Mouse (Mus musculus): Measurements from ENCODE around the gene Hspa8. TPM values are rescaled to one million over a fixed set of nuclear protein-coding genes. Genes with fewer than 3 reads are reported as not detected.

Hspa8 gene
- 2,437 and 3,041 TPM in 2 replicates for polyA plus RNA-seq (2014; fragmentation: Nextera tagmentation; extraction: Ambion mirVana)

DNA sequence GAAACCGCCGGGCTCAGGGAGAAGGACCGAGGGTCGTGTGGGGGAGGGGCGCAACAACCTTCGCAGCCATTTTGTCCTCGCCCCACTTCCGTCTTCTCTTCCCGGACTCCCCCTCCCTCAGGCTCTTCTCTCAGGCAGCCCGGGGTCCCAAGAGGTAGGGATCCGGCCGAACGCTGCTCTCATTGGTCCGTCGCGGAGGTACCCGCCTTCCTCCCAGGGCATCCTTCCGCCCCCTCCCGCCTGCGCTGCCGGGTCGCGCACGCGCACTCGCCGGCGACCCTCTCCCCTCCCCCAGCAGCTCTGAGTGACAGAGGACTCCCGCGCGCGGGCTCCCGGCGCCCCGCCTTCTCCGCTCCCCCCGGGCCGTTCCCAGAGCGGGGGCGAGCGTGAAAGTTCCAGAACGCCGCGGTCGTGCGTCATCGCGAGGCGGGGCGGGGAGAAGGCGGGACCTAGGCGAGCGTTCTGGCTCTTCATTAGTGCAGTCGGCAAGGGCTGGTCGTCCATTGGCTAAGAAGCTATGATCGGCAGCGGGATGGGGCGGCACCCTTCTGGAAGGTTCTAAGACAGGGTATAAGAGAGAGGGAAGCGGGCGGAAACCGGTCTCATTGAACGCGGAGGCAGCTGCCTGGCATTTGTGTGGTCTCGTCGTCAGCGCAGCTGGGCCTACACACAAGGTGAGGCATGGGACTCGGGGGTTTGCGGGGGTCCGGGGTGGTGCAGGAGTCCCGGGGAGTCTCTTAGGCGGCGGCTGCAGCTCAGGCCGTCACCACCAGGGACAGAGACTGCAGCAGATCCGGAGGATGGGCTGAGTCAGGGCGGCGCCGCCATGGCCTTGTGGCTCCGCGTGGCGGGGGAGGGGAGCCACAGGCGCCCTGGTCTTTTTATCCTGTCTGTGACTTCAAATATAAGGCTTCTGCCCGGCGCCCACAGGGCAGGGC lies at the start of gene Hspa8:
TSS of gene Hspa8 (plus strand) at position 310 of the 938 bp plus-strand sequence.
- H3K9ac ChIP-seq (replicated peaks; ENCODE audit: low read length): peak within 1 kb of the TSS; percentile 99
- no peaks in the 10 kb centered on the region for H3K27me3 ChIP-seq (ENCODE audit: control insufficient read depth, insufficient read depth, low read length)
- ATAC-seq (ENCODE audit: low FRiP score, low TSS enrichment) (peak; percentile 96), DNase-seq (peak; percentile 100)
- peaks cover 19% of the 10 kb centered on the region for H3K4me1 ChIP-seq (ENCODE audit: control insufficient read depth, insufficient read depth, low read length)
- H3K4me3 ChIP-seq (replicated peaks; ENCODE audit: low read depth, low read length): peak within 1 kb of the TSS; percentile 96
- peak within 1 kb of the TSS; percentile 100 for H3K27ac ChIP-seq (replicated peaks; ENCODE audit: low read depth, low read length)
- H3K4me2 ChIP-seq (ENCODE audit: low read length): peak within 1 kb of the TSS; percentile 88
- H3K9me3 ChIP-seq (ENCODE audit: control insufficient read depth, low read length): no peaks in the 10 kb centered on the region
- peaks cover 36% of the 10 kb centered on the region for H3K36me3 ChIP-seq (ENCODE audit: control insufficient read depth, insufficient read depth, low read length)
- under 1% methylated on average over 81 of the region's 83 CpGs for WGBS

DNA sequence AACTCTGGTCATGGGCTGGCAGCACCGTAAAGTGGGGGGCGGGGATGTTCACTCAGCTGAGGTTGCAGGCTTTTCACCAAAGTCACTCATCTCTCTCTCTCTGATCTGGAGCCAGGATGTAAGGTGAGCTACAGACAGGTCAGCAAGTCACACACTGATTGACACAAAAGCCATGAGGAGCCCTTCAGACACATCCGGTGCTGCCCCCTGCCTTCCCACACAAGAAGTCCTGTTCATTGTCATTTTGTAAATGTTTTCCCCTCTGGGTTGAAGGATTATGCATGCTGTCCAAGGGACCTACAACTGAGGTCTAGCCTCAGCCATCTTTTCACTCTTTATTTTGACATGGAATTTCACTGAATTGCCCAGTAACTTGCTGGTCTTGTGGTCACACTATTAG lies 49.0 kb upstream of the Hspa8 start:
- DNase-seq: no peak

DNA sequence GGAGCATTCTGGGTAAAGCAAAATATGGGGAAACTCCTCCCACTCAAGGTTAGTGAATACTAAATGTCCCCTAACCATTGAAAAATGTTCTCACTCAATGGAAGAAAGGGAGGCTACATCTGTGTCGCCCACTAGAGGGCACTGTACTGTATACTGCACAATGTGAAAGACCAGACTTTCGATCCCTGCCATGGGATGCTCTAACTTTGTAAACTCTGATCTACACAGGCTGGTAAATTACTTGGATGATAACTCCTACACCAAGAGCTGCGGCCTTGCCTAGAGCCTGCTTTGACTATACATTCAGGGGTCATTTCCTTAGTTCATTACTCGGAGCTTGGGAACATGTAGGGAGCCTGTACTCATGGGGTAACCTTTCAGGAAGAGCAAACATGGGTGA lies 44.4 kb upstream of the Hspa8 start:
- peaks cover 5% of the 10 kb centered on the region for H3K4me1 ChIP-seq (ENCODE audit: control insufficient read depth, insufficient read depth, low read length)
- no peak overlapping the region for H3K9ac ChIP-seq (replicated peaks; ENCODE audit: low read length)
- DNase-seq (peak; percentile 88), ATAC-seq (ENCODE audit: low FRiP score, low TSS enrichment) (no peak)
- H3K27me3 ChIP-seq (ENCODE audit: control insufficient read depth, insufficient read depth, low read length): no peaks in the 10 kb centered on the region
- no peak overlapping the region for H3K4me3 ChIP-seq (replicated peaks; ENCODE audit: low read depth, low read length)
- no peaks in the 10 kb centered on the region for H3K9me3 ChIP-seq (ENCODE audit: control insufficient read depth, low read length)
- 20% methylated on average over 4 of the region's 4 CpGs for WGBS
- H3K27ac ChIP-seq (replicated peaks; ENCODE audit: low read depth, low read length): no peak overlapping the region
- H3K36me3 ChIP-seq (ENCODE audit: control insufficient read depth, insufficient read depth, low read length): no peaks in the 10 kb centered on the region
- H3K4me2 ChIP-seq (ENCODE audit: low read length): no peak overlapping the region

More for the DNA sequence above, 49.0 kb upstream of the Hspa8 start:
- no peak overlapping the region for H3K4me3 ChIP-seq (replicated peaks; ENCODE audit: low read depth, low read length)
- peaks cover under 1% of the 10 kb centered on the region; the same call in 1 of the 2 replicates for H3K4me1 ChIP-seq (ENCODE audit: control insufficient read depth, insufficient read depth, low read length)
- no peak overlapping the region for H3K27ac ChIP-seq (replicated peaks; ENCODE audit: low read depth, low read length)
- no peak overlapping the region for H3K9ac ChIP-seq (replicated peaks; ENCODE audit: low read length)
- H3K27me3 ChIP-seq (ENCODE audit: control insufficient read depth, insufficient read depth, low read length): no peaks in the 10 kb centered on the region
- 34% methylated on average over 3 of the region's 3 CpGs for WGBS
- no peak overlapping the region for H3K4me2 ChIP-seq (ENCODE audit: low read length)
- no peaks in the 10 kb centered on the region for H3K36me3 ChIP-seq (ENCODE audit: control insufficient read depth, insufficient read depth, low read length)
- no peaks in the 10 kb centered on the region for H3K9me3 ChIP-seq (ENCODE audit: control insufficient read depth, low read length)
- no peak for ATAC-seq (ENCODE audit: low FRiP score, low TSS enrichment)

DNA sequence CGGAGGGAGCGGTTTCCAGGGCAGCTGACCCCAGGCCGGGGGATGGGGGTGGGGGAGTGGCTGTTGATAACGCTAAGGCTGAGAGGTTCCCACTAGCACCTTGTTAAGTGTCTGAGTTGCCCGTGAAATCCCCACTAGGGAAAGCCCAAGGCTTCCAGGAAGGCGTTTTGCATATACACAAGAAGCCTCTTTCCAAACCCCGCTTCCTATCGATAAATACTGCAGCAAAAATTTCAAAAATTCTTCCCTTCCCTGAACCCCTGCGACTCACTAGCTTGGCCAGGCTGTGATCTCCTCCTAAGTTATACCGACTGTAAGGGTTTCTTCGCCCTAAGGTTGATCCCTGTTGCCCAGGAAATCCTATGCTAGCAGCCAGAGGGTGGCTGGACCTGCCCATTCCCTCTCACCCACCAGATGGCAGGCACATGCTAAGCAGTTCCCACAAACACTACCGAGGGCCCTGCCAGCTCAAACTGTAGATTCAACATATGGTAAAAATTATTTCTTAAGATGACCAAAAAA lies 43.6 kb upstream of the Hspa8 start:
- no peaks in the 10 kb centered on the region for H3K9me3 ChIP-seq (ENCODE audit: control insufficient read depth, low read length)
- 23% methylated on average over 12 of the region's 12 CpGs for WGBS
- DNase-seq: peak; percentile 81
- H3K4me3 ChIP-seq (replicated peaks; ENCODE audit: low read depth, low read length): 0 out of 2 replicates have a peak overlapping the region, but pooled peaks have one; percentile 10
- H3K27me3 ChIP-seq (ENCODE audit: control insufficient read depth, insufficient read depth, low read length): no peaks in the 10 kb centered on the region
- peak overlapping the region; percentile 73 for H3K27ac ChIP-seq (replicated peaks; ENCODE audit: low read depth, low read length)
- H3K9ac ChIP-seq (replicated peaks; ENCODE audit: low read length): peak overlapping the region; percentile 37
- peaks cover 5% of the 10 kb centered on the region for H3K4me1 ChIP-seq (ENCODE audit: control insufficient read depth, insufficient read depth, low read length)
- ATAC-seq (ENCODE audit: low FRiP score, low TSS enrichment): peak; percentile 76
- no peaks in the 10 kb centered on the region for H3K36me3 ChIP-seq (ENCODE audit: control insufficient read depth, insufficient read depth, low read length)
- peak overlapping the region; percentile 54 for H3K4me2 ChIP-seq (ENCODE audit: low read length)

DNA sequence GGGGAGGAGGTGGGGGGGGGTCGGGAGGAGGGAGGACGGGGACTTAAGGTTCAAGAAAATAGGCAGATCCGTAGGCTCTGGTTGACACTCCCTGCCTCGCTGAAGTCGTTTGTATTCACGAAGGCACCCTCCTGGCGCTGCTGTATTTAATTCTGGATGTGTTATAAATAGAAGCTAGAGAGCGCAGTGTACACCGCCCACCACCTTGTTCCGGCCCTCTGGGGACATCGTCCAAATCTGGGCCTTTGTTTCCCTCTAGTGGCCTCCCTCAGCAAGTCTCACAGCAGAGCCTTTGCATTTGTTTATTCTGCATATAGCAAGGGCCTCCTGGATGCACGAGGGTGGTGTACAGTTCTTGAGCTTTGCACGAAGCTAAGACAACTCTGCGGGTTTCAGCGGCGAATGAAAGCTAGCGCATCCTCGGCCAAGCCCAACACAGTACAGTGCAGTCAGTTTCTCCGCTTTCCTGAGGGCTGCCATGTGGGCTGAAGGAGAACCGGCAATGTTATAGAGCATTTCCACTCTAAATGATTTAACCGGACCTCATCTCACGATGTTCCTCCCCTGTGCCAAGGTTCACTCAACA lies 43.0 kb upstream of the Hspa8 start:
- Histone ChIP-seq H3K4me3 (replicated peaks; ENCODE audit: low read depth, low read length) (peak overlapping the region; percentile 16; the same call in 1 of the 2 replicates), H3K9ac (replicated peaks; ENCODE audit: low read length) (peak overlapping the region; percentile 37; the same call in 1 of the 2 replicates), H3K9me3 (ENCODE audit: control insufficient read depth, low read length) (no peaks in the 10 kb centered on the region), H3K4me1 (ENCODE audit: control insufficient read depth, insufficient read depth, low read length) (peaks cover 5% of the 10 kb centered on the region), H3K27me3 (ENCODE audit: control insufficient read depth, insufficient read depth, low read length) (no peaks in the 10 kb centered on the region), H3K27ac (replicated peaks; ENCODE audit: low read depth, low read length) (peak overlapping the region; percentile 73), H3K36me3 (ENCODE audit: control insufficient read depth, insufficient read depth, low read length) (no peaks in the 10 kb centered on the region), H3K4me2 (ENCODE audit: low read length) (peak overlapping the region; percentile 54)
- 10% methylated on average over 22 of the region's 22 CpGs for WGBS
- peak; percentile 86 for ATAC-seq (ENCODE audit: low FRiP score, low TSS enrichment)
- peak; percentile 92 for DNase-seq

DNA sequence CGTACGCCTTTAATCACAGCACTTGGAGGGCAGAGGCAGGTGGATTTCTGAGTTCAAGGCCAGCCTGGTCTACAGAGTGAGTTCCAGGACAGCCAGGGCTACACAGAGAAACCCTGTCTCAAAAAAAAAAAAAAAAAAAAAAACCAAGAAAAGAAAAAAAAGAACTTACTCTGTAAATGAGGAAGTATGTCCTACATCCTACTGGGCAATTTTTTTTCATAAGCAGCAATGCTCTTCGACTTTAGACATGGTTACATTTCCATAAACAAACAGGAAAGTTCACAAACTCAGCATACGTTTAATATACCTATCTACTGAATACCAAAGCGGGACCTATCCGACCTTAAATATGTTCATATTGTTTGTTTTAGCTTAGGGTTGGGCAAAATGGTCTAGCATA lies 38.4 kb upstream of the Hspa8 start:
- Histone ChIP-seq H3K27me3 (ENCODE audit: control insufficient read depth, insufficient read depth, low read length) (no peaks in the 10 kb centered on the region), H3K36me3 (ENCODE audit: control insufficient read depth, insufficient read depth, low read length) (peaks cover 8% of the 10 kb centered on the region; the same call in 1 of the 2 replicates), H3K4me2 (ENCODE audit: low read length) (no peak overlapping the region), H3K4me3 (replicated peaks; ENCODE audit: low read depth, low read length) (no peak overlapping the region), H3K9me3 (ENCODE audit: control insufficient read depth, low read length) (no peaks in the 10 kb centered on the region), H3K27ac (replicated peaks; ENCODE audit: low read depth, low read length) (no peak overlapping the region), H3K4me1 (ENCODE audit: control insufficient read depth, insufficient read depth, low read length) (no peaks in the 10 kb centered on the region), H3K9ac (replicated peaks; ENCODE audit: low read length) (no peak overlapping the region)
- WGBS: 92% methylated on average over 6 of the region's 6 CpGs
- DNase-seq (no peak), ATAC-seq (ENCODE audit: low FRiP score, low TSS enrichment) (no peak)

DNA sequence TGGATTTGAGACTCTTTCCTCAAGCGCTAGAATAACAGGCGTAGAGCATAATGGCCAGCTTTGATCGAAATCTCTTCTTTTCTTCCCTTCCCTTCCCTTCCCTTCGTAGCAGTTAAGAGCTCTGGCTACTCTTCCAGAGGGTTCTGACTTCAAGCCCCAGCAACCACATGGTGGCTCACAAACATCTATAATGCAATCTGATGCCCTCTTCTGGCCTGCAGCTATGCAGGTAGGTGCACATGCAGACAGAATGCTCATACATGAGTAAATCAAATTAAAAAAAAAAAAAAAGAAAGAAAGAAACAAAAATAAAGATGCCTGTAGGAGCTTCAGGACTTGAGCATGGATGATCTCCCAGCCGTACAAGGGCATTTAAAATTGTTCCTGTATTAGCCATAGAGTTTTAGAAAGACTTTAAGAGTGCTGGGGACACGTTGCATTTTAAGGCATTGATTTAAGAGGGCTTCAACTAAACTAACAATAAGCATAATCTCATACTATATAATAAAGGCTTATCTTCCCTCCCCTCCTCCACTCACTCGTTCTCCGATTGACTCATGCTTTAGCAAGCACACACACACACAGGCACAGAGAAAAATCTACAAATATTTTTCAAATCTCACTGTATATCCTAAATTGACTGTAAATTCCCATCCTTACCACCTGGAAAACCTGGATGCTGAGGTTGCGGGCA lies 35.8 kb upstream of the Hspa8 start:
- Histone ChIP-seq H3K9ac (replicated peaks; ENCODE audit: low read length) (no peak overlapping the region), H3K27ac (replicated peaks; ENCODE audit: low read depth, low read length) (no peak overlapping the region), H3K27me3 (ENCODE audit: control insufficient read depth, insufficient read depth, low read length) (no peaks in the 10 kb centered on the region), H3K4me1 (ENCODE audit: control insufficient read depth, insufficient read depth, low read length) (no peaks in the 10 kb centered on the region), H3K36me3 (ENCODE audit: control insufficient read depth, insufficient read depth, low read length) (peaks cover 8% of the 10 kb centered on the region; the same call in 1 of the 2 replicates), H3K4me2 (ENCODE audit: low read length) (no peak overlapping the region), H3K4me3 (replicated peaks; ENCODE audit: low read depth, low read length) (no peak overlapping the region), H3K9me3 (ENCODE audit: control insufficient read depth, low read length) (no peaks in the 10 kb centered on the region)
- DNase-seq (no peak), ATAC-seq (ENCODE audit: low FRiP score, low TSS enrichment) (no peak)
- WGBS: 83% methylated on average over 9 of the region's 9 CpGs

DNA sequence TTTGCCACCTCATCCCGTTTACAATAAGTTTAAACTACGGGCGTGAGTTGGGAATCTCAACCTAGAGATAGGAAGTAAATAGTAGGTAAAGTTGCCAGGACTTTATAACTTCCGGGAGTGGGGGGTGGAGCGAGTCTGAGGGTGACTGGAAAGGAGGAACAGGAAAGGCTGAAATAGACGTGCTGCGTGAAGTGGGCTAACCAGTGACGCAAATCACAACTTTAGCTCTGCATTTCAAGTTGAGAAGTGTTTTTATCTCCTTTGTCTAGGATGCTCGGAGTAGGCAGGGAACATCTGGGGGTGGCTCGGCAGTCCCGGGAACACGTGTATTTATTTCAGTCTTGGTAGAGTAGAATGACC lies 35.2 kb upstream of the Hspa8 start:
- Histone ChIP-seq H3K4me2 (ENCODE audit: low read length) (no peak overlapping the region), H3K27me3 (ENCODE audit: control insufficient read depth, insufficient read depth, low read length) (no peaks in the 10 kb centered on the region), H3K27ac (replicated peaks; ENCODE audit: low read depth, low read length) (no peak overlapping the region), H3K4me3 (replicated peaks; ENCODE audit: low read depth, low read length) (no peak overlapping the region), H3K4me1 (ENCODE audit: control insufficient read depth, insufficient read depth, low read length) (no peaks in the 10 kb centered on the region), H3K9me3 (ENCODE audit: control insufficient read depth, low read length) (no peaks in the 10 kb centered on the region), H3K9ac (replicated peaks; ENCODE audit: low read length) (no peak overlapping the region), H3K36me3 (ENCODE audit: control insufficient read depth, insufficient read depth, low read length) (peaks cover 8% of the 10 kb centered on the region; the same call in 1 of the 2 replicates)
- WGBS: 63% methylated on average over 12 of the region's 12 CpGs
- DNase-seq: no peak
- ATAC-seq (ENCODE audit: low FRiP score, low TSS enrichment): no peak
